Mouse (Mus musculus) spleen, adult 12 weeks (tissue): ENCODE results near the gene Adm.
"Not testable (repeated sequence)": the region's sequence is repeated elsewhere in the genome, so short reads cannot be mapped to it uniquely, and the experiment has no call there.

ENCODE experiments used
- DNase-seq: peaks from one replicate; pipeline ENCODE4 v3.0.0; 2022; ENCODE audit warnings: low spot score

The Adm gene

GRCm38 (mm10) chr7:110627486-110628272, at the start of gene Adm:
Gene Adm, plus strand, starts transcription at chr7:110627661.
- DNase-seq: no peak

DNA sequence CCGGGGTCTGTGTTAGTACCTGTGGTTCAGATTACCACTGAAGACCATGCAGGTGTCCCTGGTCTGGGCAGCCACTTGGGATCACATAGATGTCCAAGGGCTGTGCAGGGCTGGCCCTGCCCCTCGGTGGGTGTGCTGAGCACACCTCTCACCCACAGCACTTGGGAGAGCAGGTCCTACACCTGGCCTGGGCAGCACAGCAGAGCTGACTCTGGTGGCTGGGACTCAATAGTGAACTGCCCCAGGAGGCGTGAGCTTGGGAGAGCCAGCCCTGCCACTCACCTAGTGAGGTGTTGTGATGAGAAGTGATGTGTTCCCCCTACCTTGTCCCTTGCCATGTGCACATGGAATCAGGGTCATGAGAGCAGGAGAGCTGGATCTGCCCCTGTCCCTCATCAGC, 43.8 kb upstream of the Adm start:
- no peak for DNase-seq

DNA sequence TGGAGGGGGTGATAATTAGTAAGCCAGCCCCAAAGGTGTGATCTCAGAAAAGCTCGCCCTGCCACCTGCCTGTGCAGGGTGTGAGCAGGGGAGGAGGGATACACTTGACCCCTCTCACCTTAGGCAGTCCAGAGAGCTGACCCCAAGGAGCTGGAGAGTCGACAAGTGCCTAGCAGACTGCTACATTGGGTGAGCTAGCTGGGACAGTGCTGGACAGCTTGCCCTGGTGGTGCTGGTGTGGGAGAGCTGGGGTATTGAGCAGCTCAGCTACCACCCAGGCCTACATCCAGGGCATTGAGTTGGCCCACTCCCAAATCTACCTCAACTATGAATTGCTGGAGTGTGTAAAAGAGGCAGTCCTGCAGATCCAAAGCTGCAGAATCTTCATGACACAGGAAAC, 43.3 kb upstream of the Adm start:
- no peak for DNase-seq

DNA sequence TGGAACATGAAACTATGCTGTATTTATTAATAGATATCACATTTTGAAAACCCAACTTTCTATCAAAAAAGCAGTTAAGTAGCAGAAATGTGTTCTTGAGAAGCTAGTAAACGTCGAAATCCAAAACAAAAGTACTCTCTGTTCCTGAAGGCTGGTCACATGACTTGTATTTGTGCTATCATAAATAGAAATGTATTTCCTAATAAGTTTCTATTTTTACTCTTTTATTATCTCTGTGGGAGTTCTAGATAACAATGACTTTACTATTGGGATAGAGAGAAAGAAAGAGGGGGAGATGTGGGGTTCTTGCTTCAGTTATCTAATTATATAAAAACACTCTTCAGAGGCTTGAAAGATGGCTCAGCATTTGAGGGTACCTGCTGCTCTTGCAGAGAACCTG, 42.2 kb upstream of the Adm start:
- no peak for DNase-seq

- no peak for DNase-seq
These were observed 39.7 kb upstream of the Adm start for GRCm38 (mm10) chr7:110587721-110588120.

- DNase-seq: not testable (repeated sequence)
These were observed 33.5 kb upstream of the Adm start for GRCm38 (mm10) chr7:110593991-110594390.

DNA sequence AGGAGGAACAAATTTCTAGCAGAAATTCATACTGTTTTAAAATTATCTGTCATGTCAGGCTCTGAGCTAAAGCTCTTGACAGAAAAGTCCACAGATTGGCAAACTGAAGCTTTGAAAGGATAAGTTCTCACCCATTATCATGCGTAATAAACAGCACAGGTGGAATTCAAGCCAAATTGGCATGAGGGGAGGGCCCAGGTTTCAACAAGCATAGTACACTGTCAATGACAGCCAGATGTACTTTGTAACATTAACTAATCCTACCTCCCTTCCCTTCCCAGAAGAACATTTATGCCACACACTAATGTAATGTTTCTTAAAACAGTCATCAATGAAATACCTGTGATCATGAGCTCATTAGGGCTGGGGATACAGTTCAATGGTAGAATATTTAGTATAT, 30.3 kb upstream of the Adm start:
- DNase-seq: no peak

GRCm38 (mm10) chr7:110605476-110605875, 22.0 kb upstream of the Adm start:
- no peak for DNase-seq

- no peak for DNase-seq
These were observed 20.6 kb upstream of the Adm start for GRCm38 (mm10) chr7:110606906-110607305.

- no peak for DNase-seq
These were observed 13.9 kb upstream of the Adm start for GRCm38 (mm10) chr7:110613381-110614132.

DNA sequence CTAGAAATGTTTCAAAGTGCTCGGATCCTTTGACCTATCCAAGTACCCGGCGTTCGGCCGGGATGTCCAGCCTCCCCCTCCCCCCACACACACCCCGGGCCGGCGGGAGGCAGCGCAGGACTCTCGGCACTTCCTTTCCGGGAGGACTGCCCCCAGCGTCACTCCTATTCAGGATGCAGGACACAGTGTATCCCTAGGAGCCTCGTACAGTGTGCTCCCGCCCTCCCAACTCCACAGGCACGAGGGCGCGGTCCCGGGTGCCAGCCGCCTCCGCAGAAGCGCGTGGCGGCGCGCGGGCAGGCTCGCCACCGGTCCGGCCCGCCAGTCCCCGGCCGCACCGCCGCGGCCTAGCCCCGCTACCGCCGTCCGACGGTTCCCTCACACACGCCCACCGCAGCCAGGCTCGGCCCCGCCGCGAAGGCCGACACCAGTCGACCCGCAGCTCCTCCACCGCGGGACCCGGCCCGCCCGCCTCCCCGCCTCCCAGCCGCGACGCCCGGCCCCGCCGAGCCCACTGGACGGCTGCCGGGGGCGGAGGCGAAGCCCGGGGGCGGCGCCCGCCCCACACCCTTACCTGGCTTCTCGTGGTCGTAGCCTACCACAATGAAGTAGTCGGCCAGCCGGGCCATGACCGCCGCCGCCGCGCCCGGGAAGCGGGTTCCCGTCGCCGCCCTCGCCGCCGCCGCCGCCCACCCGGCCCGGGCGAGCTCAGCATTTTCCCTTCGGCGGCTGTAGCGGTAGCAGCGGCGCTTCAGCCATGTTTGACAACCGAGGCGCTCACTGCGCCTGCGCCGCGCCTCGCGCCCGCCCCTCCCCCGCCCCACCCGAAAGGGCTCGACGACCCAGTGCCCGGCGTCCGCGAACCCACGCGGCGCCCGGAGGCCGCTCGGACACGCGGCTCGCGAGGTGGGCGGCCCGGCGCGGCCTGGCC, 13.1 kb upstream of the Adm start, which contains the start of gene Sbf2:
Gene Sbf2 (minus strand): TSS at position 790 of the 931 bp plus-strand sequence.
- no peak for DNase-seq

DNA sequence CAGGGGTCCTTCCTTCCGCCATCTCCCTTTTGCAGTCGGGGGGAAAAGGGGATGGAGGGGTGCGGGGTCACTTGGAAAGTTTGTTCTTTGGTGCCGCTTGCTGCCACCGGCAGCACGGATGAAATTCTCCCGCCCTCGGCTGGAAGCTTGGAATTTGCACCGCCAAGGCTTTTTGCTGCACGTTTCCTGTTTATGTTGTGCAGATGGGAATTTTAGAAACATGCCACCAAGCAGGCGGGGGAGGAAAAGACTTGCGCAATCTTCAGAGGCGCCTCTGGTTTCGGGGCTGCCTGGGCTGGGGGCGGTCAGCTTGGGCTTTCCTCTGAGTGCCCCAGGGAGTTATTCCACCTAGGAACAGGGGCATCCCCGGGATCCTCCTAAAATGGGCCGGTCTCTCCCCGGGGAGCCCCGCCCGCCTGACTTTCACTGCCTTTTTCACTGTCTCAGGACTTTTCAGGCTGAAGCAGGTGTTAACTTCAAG, 12.3 kb upstream of the Adm start:
- DNase-seq: no peak

GRCm38 (mm10) chr7:110615792-110616191, 11.7 kb upstream of the Adm start:
- DNase-seq: no peak

DNA sequence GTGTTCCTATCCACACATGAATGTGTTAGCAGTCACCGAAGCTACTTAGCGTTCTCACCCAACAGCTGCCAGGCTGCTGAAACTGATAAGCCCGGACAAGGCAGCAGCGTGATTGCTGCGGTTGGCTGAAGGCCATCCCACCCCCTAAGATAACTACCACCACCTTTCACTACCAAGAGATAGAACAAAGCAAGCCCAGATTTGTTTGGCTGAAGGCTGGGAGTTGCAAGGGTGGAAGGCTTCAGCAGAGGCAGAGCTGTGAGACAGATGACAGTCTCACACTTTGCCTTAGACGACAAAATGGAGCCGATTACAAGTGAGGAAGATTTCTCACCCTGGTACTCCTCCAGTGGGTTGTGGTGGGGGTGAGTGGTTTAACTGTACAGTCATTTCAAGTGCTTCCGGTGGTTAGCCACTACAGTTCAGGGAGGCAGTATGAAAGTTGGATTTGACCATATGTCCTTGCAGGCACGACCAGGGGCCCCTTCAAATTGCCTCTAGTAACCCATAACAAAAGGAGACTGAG, 8.3 kb upstream of the Adm start:
- no peak for DNase-seq

DNA sequence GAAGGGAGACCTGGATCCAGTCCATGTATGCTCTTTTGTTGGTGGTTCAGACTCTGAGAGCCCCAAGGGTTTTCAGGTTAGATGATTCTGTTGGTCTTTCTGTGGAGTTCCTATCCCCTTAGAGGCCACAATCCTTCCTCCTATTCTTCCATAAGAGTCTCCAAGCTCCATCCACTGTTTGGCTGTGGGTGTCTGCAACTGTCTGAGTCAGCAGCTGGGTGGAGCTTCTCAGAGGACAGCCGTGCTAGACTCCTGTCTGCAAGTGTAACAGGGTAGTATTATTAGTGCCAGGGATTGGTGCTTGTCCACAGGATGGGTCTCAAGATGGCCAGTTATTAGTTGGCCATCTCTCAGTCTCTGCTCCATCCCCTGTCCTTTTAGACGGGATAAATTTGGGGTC, 3.4 kb upstream of the Adm start:
- no peak for DNase-seq

DNA sequence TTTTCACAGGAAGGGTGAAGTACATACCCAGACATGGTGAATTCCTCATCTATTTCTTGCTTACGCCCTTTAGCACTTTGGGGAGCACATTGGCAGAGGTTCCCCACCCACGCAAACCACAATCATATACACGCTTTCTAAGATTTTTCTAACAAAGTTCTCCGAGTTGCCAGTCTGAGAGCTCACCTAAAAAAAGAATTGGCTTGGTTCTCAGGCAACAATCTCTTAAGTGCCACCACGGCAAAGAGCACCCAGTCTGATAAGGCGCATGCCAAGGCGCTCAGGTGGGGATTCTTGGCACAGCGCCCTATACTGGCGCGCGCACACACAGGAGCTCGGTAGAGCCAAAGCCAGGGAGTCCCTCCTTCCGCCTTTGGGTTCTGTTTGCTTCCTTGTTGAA, 2.5 kb upstream of the Adm start:
- no peak for DNase-seq

DNA sequence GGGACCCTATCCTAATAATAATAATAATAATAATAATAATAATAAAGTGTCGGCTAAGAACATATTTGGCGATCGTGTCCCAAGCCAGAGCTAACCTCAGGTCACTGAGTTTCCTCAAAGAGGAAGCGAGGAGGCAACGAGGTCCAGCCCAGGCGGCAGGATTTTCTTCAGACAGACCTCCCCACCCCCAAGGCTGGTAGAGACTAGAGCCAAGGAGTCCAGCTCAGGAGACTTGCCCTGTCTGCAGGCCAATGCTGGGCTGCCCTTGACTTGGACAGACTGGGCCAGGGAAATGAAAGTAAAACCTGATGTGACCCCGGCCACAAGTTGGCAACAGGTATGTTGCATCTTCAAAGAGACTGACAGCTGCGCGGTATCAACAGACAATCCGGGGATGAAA, 2.0 kb upstream of the Adm start:
- DNase-seq: no peak

DNA sequence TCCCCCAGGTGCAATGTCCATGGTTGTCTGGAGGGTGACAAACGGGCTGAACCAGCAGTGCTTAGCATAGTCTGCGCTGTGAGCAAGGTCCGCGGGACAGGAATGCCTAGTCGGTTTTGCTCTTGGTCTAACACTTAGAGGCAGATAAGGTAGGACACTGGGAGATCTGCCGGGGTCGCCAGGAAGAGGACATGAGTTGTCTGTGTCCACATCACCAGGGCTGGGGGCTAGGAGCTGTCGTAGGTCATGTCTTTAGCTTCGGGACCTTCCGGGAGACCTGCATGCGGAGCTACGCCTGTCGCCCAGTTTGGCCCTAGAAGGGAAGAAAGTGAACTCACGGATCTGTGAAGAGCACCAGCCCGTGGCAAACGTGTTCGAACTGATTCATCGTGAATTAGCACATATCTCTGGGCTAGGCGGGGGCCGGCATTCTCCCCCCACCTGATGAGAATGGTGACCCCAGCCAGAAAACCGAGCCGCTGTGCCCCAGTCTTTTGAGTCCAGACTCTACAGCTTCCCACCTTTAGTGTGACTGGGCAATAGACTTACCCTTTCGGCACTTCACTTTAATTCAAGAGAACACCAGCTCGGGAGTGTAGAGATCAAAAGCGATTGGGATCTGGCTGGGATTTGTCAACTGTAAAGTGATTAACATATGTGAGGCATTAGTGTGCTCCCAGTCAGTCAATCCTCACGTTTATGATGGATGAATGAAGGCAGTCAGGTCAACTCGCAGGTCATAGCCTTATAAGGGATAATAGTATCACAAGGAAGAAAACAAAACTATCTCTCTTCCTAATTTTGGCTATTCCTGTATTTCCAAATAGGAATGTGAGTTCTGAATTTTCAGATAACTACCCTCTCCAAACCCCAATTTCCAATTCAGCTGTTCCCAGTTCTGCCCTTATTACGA, 1.0 kb upstream of the Adm start:
- DNase-seq: no peak

DNA sequence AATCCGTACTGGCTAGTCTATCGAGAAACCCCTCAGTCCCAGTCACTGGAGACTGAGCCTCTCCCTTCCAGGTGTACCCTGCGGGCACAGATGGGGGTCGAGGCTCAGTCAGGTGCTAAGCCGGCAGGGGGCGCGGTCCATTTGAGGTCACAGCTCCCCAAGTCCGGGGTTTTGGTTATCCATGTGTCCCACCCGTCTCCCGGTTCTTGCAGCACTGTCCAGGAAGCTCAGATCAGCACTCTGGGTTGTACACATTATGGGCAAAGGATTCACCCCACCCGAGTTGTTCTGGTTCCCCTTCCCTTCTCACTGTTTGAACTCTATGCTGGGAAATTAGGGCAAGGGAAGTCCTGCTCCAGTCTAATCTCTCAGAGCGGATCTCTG, 370 bp upstream of the Adm start:
- no peak for DNase-seq

DNA sequence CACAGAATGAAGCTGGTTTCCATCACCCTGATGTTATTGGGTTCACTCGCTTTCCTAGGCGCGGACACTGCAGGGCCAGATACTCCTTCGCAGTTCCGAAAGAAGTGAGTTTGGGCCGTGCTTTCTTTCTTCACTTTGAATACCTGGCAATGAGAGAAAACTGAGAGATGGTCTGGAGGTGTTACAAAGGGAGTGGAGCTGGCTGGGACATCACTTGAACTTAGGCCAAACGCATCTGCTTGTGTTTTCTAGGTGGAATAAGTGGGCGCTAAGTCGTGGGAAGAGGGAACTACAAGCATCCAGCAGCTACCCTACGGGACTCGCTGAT, 776 bp downstream of the Adm start:
- DNase-seq: no peak
